In the genomic region with DNA sequence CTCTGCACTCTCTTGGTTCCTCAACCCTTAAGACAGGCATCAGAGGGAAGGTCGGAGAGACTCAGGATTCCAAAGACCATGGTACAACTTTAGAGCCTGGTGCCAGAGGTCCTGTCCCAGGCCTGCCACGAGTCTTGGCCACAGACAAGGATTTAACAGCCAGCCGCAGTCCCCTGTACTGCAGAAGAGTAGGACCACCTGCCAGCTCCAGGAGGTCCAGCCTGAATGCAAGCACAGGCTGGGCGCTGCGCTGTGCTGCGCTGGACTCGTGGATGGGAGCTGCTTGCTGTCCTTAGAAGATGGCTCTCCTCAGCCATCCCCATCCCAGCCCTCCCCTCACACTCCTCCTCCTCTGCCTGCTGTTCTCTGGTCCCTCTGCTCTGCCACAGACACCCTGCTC, we compare ENCODE assay signal across 24 mouse cellular contexts. TPM values are rescaled to one million over a fixed set of nuclear protein-coding genes. Genes with fewer than 3 reads are reported as not detected.
"Had no signal": no experiment of that assay in that cellular context is flagged by ENCODE, and none has a peak within 500 bp of the region (broad histone marks: within the 10 kb centered on the region; RNA-seq: fewer than 3 reads in every experiment).

No protein-coding gene starts in this region.

- ATAC-seq: intestine, postnatal 0 days; liver, embryonic 12.5 days had no signal

- H3K4me2 ChIP-seq: limb, embryonic 13.5 days; liver, embryonic 12.5 days; liver, embryonic 15.5 days; midbrain, embryonic 11.5 days; neural tube, embryonic 12.5 days; stomach, embryonic 15.5 days had no signal

- DNase-seq: kidney, adult 2 months; kidney, postnatal 25 days; layer of hippocampus, adult 9-11 months; liver; lung, adult 2 months; lung, postnatal 14 days; midbrain, embryonic 14.5 days; retina, postnatal 1 day; right cerebral cortex, postnatal 25 days; spleen, adult 18-20 months; thymus, adult 2 months; thymus, postnatal 14 days; thymus, postnatal 4 days had no signal

- H3K36me3 ChIP-seq: limb, embryonic 10.5 days; limb, embryonic 13.5 days; liver, embryonic 12.5 days; liver, embryonic 15.5 days; neural tube, embryonic 12.5 days; stomach, embryonic 15.5 days had no signal

- H3K27ac ChIP-seq: kidney, postnatal 0 days; limb, embryonic 10.5 days; limb, embryonic 13.5 days; liver, embryonic 12.5 days; liver, embryonic 15.5 days; neural tube, embryonic 12.5 days; stomach, embryonic 15.5 days had no signal

- H3K27me3 ChIP-seq: neural tube, embryonic 12.5 days had no signal

- H3K4me3 ChIP-seq: layer of hippocampus, adult 2 months; limb, embryonic 10.5 days; limb, embryonic 13.5 days; liver, embryonic 12.5 days; liver, embryonic 15.5 days; neural tube, embryonic 12.5 days; stomach, embryonic 15.5 days had no signal

- H3K9me3 ChIP-seq: limb, embryonic 10.5 days; limb, embryonic 13.5 days; liver, embryonic 12.5 days; liver, embryonic 15.5 days; neural tube, embryonic 12.5 days; stomach, embryonic 15.5 days had no signal

- H3K4me1 ChIP-seq: limb, embryonic 13.5 days; liver, embryonic 12.5 days; liver, embryonic 15.5 days; neural tube, embryonic 12.5 days; stomach, embryonic 15.5 days had no signal

- H3K9ac ChIP-seq: limb, embryonic 13.5 days; liver, embryonic 12.5 days; liver, embryonic 15.5 days; neural tube, embryonic 12.5 days; stomach, embryonic 15.5 days had no signal

RNA-seq across cellular contexts. Expression of gene Faim2, which starts 10.2 kb away (rescaled TPM):
- polyA plus RNA-seq: kidney, embryonic 14.5 days; limb, embryonic 10.5 days had no signal
